Mouse (Mus musculus): ENCODE measurements around the gene Dhx40.

The Dhx40 gene

GRCm38 (mm10) chr11:86807505-86807989, at the start of gene Dhx40:
Gene Dhx40, minus strand, starts transcription at chr11:86807746.
- peak; percentile 85 to 92 for DNase-seq (ENCODE audit: low spot score in 2 of 2)

GRCm38 (mm10) chr11:86855639-86856425, 48.3 kb upstream of the Dhx40 start:
- DNase-seq (ENCODE audit: low spot score in 2 of 2): no peak

- no peak for DNase-seq (ENCODE audit: low spot score in 2 of 2)
Measured at GRCm38 (mm10) chr11:86853081-86853480, 45.5 kb upstream of the Dhx40 start.

- DNase-seq (ENCODE audit: low spot score in 2 of 2): no peak
Measured at GRCm38 (mm10) chr11:86852534-86853054, 45.0 kb upstream of the Dhx40 start.

- DNase-seq (ENCODE audit: low spot score in 2 of 2): no peak
Measured at GRCm38 (mm10) chr11:86851714-86852533, 44.4 kb upstream of the Dhx40 start.

GRCm38 (mm10) chr11:86851234-86851671, 43.7 kb upstream of the Dhx40 start:
- no peak for DNase-seq (ENCODE audit: low spot score in 2 of 2)

GRCm38 (mm10) chr11:86843831-86844230, 36.3 kb upstream of the Dhx40 start:
- no peak for DNase-seq (ENCODE audit: low spot score in 2 of 2)

- DNase-seq (ENCODE audit: low spot score in 2 of 2): no peak
Measured at GRCm38 (mm10) chr11:86841261-86841660, 33.7 kb upstream of the Dhx40 start.

GRCm38 (mm10) chr11:86840511-86841154, 33.1 kb upstream of the Dhx40 start:
- peak; percentile 49 to 74 for DNase-seq (ENCODE audit: low spot score in 2 of 2)

GRCm38 (mm10) chr11:86839716-86840447, 32.3 kb upstream of the Dhx40 start:
- no peak for DNase-seq (ENCODE audit: low spot score in 2 of 2)

- DNase-seq (ENCODE audit: low spot score in 2 of 2): no peak
Measured at GRCm38 (mm10) chr11:86838792-86839191, 31.2 kb upstream of the Dhx40 start.

GRCm38 (mm10) chr11:86836366-86836765, 28.8 kb upstream of the Dhx40 start:
- peak; percentile 86 to 88 for DNase-seq (ENCODE audit: low spot score in 2 of 2)

- no peak for DNase-seq (ENCODE audit: low spot score in 2 of 2)
Measured at GRCm38 (mm10) chr11:86834628-86835338, 27.2 kb upstream of the Dhx40 start.

GRCm38 (mm10) chr11:86834050-86834449, 26.5 kb upstream of the Dhx40 start:
- no peak for DNase-seq (ENCODE audit: low spot score in 2 of 2)

- DNase-seq (ENCODE audit: low spot score in 2 of 2): no peak
Measured at GRCm38 (mm10) chr11:86833153-86833552, 25.6 kb upstream of the Dhx40 start.

GRCm38 (mm10) chr11:86828396-86828795, 20.9 kb upstream of the Dhx40 start:
- no peak for DNase-seq (ENCODE audit: low spot score in 2 of 2)

GRCm38 (mm10) chr11:86827476-86828245, 20.1 kb upstream of the Dhx40 start:
- DNase-seq (ENCODE audit: low spot score in 2 of 2): no peak

- DNase-seq (ENCODE audit: low spot score in 2 of 2): no peak
Measured at GRCm38 (mm10) chr11:86824433-86824832, 16.9 kb upstream of the Dhx40 start.

GRCm38 (mm10) chr11:86822531-86822930, 15.0 kb upstream of the Dhx40 start:
- no peak for DNase-seq (ENCODE audit: low spot score in 2 of 2)

- no peak for DNase-seq (ENCODE audit: low spot score in 2 of 2)
Measured at GRCm38 (mm10) chr11:86819536-86819935, 12.0 kb upstream of the Dhx40 start.

All from urinary bladder, postnatal 36 days (tissue).